In the genomic region with DNA sequence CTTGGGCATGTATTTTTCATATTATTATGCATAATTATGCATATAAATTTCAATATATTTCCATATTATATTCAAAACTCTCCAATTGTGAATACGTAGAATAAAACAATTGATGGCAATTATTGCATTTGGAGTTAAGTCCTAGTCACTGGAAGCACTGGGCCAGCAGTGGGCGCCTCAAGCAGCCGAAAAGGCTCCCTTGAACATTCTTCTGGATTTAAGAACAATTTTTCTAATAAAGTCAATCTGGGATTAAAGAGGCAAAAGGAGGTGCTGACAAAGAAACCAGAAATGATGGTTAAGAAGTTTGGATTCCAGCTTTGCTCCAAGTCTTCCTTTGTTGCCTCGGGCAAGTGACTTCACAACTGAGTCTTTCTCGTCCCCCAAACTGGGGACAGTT, we compare ENCODE assay signal across 10 mouse cellular contexts.
DNase-seq lines count a peak whose midpoint lies in the region; TF ChIP-seq lines count a peak whose summit lies in the region.
"Had no signal": no experiment of that assay in that cellular context is flagged by ENCODE, and none has a peak within 500 bp of the region (broad histone marks: within the 10 kb centered on the region; RNA-seq: fewer than 3 reads in every experiment).

No protein-coding gene starts in this region.

- intact Hi-C loops in gastrocnemius, adult 2 months (cut with DNase I): loop anchor here (5.0 kb wide), 1 partner anchor 44 kb away; no protein-coding TSS in a partner anchor

- H3K4me3 ChIP-seq in gastrocnemius, adult 2 months: no peak overlapping the region

- peak; percentile 57 for TF ChIP-seq CTCF in gastrocnemius, adult 2 months (IDR thresholded peaks at IDR 0.05)

- H3K27ac ChIP-seq in gastrocnemius, adult 2 months: peak overlapping the region; percentile 72
- H3K27ac ChIP-seq: midbrain, embryonic 13.5 days had no signal

- DNase-seq in gastrocnemius, adult 2 months: peak; percentile 49
- no peak for DNase-seq in gastrocnemius, postnatal 25 days
- peak; percentile 20 for DNase-seq in urinary bladder, postnatal 14 days (ENCODE audit: low spot score)
- DNase-seq in urinary bladder, adult 18-20 months (ENCODE audit: low spot score in 2 of 2): no peak
- peak; percentile 62 for DNase-seq in kidney, postnatal 10 days
- no peak for DNase-seq in thymus, postnatal 4 days
- no peak for DNase-seq in layer of hippocampus, adult 9-11 months
- DNase-seq in B cell, adult 2 months: no peak
- DNase-seq: cerebellum, postnatal 36 days had no signal

Comparison
In these comparisons a context has a peak if more than half of its experiments do, and no peak if none do; other contexts are left out.
1. DNase-seq: peak in gastrocnemius, adult 2 months (single experiment), urinary bladder, postnatal 14 days (single experiment) and kidney, postnatal 10 days (single experiment); none in gastrocnemius, postnatal 25 days (single experiment), urinary bladder, adult 18-20 months (0 of 2), thymus, postnatal 4 days (single experiment), layer of hippocampus, adult 9-11 months (single experiment) and B cell, adult 2 months (0 of 2).